Mouse (Mus musculus) yolk sac, embryonic 10.5 days (tissue): ENCODE measurements at regions not wholly inside any gene's neighbourhood (a gene's known extent, or its start where the extent isn't known, plus 50 kb on each side); places are given as distances from the start of the nearest gene placed in this dataset.

ENCODE experiments used
- DNase-seq: peaks from one replicate; pipeline ENCODE4 v3.0.0-alpha.2; 2017; ENCODE audit warnings: low spot score

GRCm38 (mm10) chr12:99097618-99098066 lies 177.3 kb downstream of the Ttc8 start:
- DNase-seq: peak; percentile 61

GRCm38 (mm10) chr12:99099881-99100280 lies 179.5 kb downstream of the Ttc8 start:
- DNase-seq: no peak

GRCm38 (mm10) chr12:99108616-99109015 lies 188.2 kb downstream of the Ttc8 start:
- DNase-seq: no peak

- DNase-seq: no peak
Observed at GRCm38 (mm10) chr12:99113781-99114180, 193.4 kb downstream of the Ttc8 start.

DNA sequence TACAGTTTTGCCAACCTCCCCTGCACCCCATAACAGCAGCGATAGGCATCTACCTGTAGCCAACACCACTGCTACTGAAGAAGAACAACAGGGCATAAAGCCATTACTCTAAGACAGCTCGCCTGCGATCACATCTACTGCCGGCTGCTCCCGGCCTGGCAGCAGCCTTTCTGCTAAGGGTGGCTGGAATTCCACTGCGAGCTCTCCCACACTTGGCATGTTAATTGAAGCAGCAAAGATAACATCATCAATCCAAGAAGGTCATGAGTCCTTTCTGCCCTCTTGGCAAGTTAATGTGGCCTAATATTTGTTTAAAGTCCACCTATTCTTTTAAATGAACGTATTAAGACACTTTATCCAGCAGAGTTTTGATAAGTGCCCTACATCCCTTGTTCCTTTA lies 196.1 kb downstream of the Ttc8 start:
- DNase-seq: no peak

- no peak for DNase-seq
Observed at GRCm38 (mm10) chr12:99118381-99119115, 198.2 kb downstream of the Ttc8 start.

DNA sequence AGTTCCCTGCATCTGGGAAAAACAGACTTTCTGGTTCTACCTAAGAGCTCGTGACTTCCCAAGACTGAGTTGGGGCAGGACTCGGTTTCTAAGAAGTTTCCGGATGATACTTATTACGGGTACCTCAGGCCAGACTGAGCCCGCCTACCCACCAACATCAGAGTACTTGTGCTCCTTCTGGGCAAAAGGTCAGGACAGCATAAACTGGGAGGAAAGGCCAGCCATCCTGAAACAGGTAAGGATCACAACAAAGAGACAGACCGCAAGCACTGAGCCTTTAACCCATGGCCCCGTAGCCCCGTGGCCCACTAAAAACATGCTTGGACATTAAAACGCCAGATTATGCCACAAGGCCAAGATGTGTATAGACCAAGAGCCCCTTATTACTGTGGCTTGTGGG lies 199.6 kb downstream of the Ttc8 start:
- no peak for DNase-seq

GRCm38 (mm10) chr12:99123611-99124495 lies 203.5 kb downstream of the Ttc8 start:
- DNase-seq: no peak

GRCm38 (mm10) chr12:99126129-99126528 lies 205.8 kb downstream of the Ttc8 start:
- DNase-seq: no peak
